Mouse (Mus musculus): ENCODE data around the gene Hoxb7.

The Hoxb7 gene

DNA sequence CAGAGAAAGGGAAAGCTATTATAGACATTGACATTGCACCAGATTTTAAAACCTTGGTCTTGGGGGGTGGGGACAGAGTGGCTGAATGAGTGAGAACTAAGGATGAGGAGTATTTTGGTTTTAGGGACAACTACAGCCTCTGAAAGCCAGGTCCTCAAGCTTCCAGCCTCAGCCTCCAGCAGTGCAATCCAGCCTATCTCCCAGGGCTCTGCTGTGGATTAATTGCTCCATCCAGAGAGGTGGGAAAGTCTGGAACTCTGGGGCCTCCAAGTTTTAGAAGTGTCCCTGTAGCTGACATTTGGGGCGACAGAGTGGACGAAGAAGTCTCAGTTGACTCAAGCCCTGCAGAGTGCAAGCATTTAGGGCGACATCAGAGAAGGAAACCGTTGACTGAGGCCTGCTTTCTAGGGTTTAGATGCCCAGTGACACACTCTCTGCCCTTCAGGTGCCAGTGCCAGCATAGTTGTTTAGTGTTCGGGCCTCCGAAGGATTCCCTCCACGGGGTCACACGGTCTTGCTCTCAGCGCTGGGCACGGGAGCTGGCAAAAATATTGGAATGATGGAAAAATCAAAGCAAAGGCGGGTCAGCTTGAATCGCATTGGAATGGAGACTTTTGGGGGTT, 27.5 kb downstream of the Hoxb7 start:
- no peak for DNase-seq (ENCODE audit: extremely low read depth, insufficient read length, low spot score)

DNA sequence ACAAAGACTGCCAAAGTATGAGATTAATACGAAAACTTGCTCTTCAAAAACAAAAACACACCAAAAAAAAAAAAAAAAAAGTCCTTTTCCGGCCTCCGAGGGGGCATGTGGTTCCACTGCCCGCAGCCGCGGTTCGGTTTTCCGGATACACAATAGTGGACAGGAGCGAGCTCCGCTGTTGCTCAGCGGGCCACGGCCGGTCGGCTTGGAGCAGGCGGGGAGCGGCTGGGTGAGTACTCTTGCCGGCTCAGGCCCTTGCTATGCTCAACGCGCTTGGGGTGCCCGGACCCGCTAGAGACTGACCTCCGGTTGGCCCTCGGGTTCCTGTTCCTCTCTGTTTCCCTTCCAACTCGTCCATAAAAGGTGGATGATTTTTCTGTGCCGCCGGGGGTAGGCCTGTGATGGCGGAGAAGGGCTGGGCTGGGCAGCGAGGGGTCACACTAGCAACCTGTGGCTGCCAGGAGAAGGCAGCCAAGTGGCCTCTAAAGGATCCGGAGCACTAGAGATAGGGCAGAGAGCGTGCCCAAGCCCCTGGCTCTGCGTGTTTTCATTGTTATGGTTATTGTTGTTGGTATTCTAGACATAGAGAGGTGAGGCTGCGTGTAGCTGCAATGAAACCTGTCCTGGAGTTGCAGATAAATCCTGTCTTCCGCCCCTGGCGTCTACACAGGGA, 28.4 kb downstream of the Hoxb7 start:
- DNase-seq (ENCODE audit: extremely low read depth, insufficient read length, low spot score) = no peak

GRCm38 (mm10) chr11:96315344-96315681, 28.9 kb downstream of the Hoxb7 start:
- DNase-seq (ENCODE audit: extremely low read depth, insufficient read length, low spot score) = no peak

- no peak for DNase-seq (ENCODE audit: extremely low read depth, insufficient read length, low spot score)
Observed at GRCm38 (mm10) chr11:96316696-96317607, 30.5 kb downstream of the Hoxb7 start.

DNA sequence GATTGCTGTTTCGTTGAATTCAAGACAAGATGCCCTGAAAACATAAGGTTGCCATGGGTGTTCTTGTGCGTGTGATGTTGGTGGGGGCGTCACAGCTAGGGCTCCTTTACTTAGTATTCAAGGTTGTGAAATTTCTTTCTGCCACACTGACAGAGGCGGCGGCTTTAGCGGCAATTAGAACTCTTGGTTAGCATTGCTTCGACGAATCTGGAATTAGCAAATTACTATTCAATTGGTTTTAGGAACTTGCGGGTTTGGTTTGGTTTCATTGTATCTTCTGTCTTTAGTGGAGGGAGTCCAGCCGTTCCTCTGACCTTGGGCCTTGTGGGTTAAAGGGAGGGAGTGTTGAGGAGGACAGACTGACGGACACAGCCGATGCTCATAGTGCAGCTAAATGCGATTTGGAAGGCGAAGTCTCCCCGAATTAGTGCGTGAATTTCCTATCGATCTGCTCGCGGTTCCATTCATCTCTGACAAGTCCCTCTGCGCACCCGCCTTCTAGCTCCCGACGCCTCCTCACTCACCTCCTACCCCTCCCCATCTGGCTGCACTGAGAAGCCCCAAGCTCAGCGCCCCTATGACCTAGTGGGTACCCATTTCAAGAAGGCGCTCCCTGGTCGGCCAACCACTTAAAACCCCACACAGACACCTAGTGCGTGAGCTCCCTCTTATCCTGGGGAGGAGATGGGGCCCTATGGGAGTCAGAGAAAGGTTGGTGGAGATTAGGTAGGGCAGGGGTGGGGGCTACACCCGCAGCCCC, 31.4 kb downstream of the Hoxb7 start, which contains the start of gene Hoxb4:
Hoxb4 (plus strand) TSS at position 660 of the 760 bp plus-strand sequence.
- DNase-seq (ENCODE audit: extremely low read depth, insufficient read length, low spot score) = no peak

GRCm38 (mm10) chr11:96318368-96319070, 32.1 kb downstream of the Hoxb7 start:
- peak; percentile 68 for DNase-seq (ENCODE audit: extremely low read depth, insufficient read length, low spot score)

GRCm38 (mm10) chr11:96319071-96319902, 32.9 kb downstream of the Hoxb7 start:
- peak; percentile 53 for DNase-seq (ENCODE audit: extremely low read depth, insufficient read length, low spot score)

DNA sequence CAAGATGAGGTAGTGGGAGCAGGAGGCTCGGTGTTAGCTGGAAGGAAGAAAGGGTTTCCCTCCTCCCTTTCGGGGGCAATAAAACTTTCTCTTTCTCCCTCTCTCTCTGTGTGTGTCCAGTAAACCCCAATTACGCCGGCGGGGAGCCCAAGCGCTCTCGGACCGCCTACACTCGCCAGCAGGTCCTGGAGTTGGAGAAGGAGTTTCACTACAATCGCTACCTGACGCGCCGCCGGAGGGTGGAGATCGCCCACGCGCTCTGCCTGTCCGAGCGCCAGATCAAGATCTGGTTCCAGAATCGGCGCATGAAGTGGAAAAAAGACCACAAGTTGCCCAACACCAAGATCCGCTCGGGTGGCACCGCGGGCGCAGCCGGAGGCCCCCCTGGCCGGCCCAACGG, 33.5 kb downstream of the Hoxb7 start:
- DNase-seq (ENCODE audit: extremely low read depth, insufficient read length, low spot score) = peak; percentile 57

GRCm38 (mm10) chr11:96320688-96321087, 34.3 kb downstream of the Hoxb7 start:
- DNase-seq (ENCODE audit: extremely low read depth, insufficient read length, low spot score) = no peak

DNA sequence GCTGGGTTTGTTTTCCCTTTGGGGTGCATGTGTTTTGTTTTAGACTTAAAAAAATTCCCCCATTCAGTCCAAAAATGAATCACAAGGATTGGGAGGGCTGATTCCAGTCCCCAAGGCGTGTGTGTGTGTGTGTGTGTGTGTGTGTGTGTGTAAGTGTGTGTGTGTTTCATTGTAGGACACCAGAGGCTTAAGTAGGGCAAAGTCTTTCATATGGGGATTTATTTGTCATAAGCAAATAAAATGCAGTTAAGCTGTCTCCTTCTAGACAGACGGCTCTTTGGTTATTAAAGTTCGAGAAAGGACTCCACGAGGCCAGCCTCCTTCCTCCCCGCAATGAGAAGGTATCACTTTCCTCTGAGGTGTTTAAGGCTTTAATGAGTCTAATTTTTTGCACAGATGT, 35.4 kb downstream of the Hoxb7 start:
- DNase-seq (ENCODE audit: extremely low read depth, insufficient read length, low spot score) = no peak

- no peak for DNase-seq (ENCODE audit: extremely low read depth, insufficient read length, low spot score)
Observed at GRCm38 (mm10) chr11:96322738-96323137, 36.3 kb downstream of the Hoxb7 start.

DNA sequence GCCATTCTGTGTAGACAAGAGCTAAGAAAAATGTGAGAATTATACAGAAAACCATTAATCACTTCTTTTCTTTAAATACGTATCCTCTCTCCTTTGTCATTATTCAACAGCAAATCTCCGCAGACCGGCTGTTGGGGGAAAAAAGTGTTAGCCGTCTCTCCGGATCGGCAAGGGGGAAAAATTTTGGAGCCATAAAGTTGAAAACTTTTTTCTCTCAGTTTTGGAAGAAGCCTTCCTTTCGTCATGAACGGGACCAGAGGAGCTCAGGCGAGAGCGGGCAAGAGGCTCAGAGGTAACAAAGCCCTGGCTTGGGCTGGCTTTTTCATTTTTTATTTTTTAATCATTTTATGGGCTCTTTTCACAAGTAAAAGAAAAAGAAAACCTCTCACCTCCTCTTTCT, 36.7 kb downstream of the Hoxb7 start, which contains the start of gene Hoxb3:
Hoxb3 (plus strand) TSS at position 173 of the 400 bp plus-strand sequence.
- DNase-seq (ENCODE audit: extremely low read depth, insufficient read length, low spot score) = no peak

- DNase-seq (ENCODE audit: extremely low read depth, insufficient read length, low spot score) = no peak
Observed at GRCm38 (mm10) chr11:96324125-96324524, 37.7 kb downstream of the Hoxb7 start.

DNA sequence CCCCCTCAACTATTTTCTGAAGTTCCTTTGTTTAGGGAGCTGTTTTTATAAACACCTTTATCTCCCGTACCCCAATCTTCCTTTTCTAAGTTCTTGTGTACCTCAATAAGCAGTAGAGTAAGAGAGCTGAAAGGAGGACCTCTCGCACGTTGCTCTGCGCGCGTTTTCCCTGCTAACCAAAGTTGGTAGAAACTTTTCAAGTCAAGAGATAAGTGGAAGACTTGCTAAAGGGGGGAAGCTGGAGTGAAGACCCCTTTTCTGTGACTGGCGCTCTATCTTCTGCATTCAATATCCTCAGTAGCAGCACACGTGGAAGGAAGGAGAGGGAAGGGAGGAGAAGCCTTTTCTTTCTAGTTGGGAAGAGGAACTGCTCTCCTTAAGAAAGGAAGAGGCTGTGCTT, 38.5 kb downstream of the Hoxb7 start:
- no peak for DNase-seq (ENCODE audit: extremely low read depth, insufficient read length, low spot score)

DNA sequence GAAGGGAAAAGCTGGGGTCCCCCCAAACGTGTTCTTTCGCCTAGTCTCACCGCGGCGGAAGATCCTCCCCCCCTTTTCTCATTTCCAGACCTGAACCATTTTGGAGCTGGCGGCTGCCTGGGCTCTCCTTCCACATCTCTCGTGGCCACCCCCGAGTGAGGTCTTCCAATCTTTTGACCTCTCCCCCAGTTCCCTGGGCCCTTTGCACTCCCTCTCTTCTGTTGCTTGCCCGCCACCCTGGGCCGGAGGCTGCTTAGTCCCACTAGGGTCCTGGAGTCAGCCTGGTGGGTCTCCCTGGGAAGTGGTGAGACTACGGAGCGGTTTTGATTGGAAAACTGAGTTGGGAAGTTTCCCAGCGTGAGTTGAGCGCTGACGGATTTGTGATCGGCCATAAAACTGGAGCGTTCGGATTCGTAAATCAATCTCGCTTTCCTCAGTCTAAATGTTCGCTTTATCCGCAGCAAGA, 39.4 kb downstream of the Hoxb7 start:
- DNase-seq (ENCODE audit: extremely low read depth, insufficient read length, low spot score) = no peak

DNA sequence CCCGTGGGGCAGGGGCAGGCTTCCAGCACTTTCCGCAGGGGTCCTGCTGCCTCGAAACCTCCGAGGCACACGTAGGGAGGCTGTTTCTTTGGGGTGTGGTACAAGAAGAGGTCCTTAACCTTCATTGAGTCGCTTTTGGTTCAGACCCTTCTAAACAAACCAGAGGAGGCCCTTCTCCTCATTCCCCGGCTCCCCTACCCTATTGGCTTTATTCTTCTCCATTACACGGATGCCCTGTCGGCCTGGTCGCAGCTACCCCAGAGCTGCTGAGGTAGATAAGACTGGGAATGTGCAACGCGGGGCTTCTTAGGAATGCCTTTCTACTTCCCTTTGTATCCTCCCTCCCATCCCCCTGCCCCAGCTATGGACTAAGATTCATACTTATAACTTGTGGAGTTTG, 40.3 kb downstream of the Hoxb7 start:
- no peak for DNase-seq (ENCODE audit: extremely low read depth, insufficient read length, low spot score)

- no peak for DNase-seq (ENCODE audit: extremely low read depth, insufficient read length, low spot score)
Observed at GRCm38 (mm10) chr11:96327122-96327521, 40.7 kb downstream of the Hoxb7 start.

DNA sequence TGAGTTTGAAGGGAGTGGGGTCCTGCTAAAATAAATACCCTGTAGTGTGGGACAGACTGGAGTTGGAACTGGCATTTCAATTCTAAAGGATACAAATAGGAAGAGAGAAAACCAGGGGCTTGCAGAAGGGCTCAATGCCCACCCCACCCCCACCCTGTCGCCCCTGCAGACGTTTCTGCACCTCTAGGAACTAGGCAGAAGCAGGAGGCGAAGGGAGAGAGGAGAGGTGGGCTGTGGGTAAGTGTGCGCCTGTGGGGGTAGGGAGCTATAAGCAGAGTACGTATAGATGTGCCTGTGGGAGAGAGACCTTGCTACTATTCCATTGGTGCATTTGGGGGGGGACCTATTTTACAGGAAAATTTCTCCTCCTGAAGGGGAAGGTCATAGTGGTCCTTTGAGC, 41.3 kb downstream of the Hoxb7 start:
- DNase-seq (ENCODE audit: extremely low read depth, insufficient read length, low spot score) = no peak

GRCm38 (mm10) chr11:96328605-96329004, 42.2 kb downstream of the Hoxb7 start:
- DNase-seq (ENCODE audit: extremely low read depth, insufficient read length, low spot score) = no peak
